ENCODE assay signal across 10 mouse cellular contexts in the genomic region with DNA sequence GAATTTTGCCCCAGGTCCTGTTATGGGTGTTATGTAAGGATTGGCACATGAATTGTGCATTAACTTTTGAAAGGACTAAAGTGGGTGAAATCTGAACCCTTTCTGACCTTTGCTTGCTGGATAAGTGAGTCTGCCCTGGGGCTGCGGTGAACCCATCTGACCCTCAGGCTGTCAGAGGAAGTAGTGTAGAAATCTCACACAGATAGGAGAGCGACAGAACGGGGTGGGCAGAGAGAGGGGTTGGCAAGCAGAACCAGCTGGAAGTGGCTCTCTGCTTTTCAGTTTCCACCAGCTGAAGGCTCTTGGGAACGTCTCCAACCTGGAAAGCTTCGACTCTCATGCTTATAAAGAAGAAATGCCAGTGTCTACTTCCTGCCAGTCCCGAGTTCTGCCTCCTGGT. TPM values are rescaled to one million over a fixed set of nuclear protein-coding genes. Genes with fewer than 3 reads are reported as not detected.
DNase-seq lines count a peak whose midpoint lies in the region; ATAC-seq and TF ChIP-seq lines count a peak whose summit lies in the region.
"Had no signal": no experiment of that assay in that cellular context is flagged by ENCODE, and none has a peak within 500 bp of the region (broad histone marks: within the 10 kb centered on the region; RNA-seq: fewer than 3 reads in every experiment).

No protein-coding gene starts in this region.

- no peak for TF ChIP-seq CTCF in kidney, adult 2 months (conservative IDR thresholded peaks at IDR 0.05; ENCODE audit: insufficient read depth, insufficient read length, low read depth, low read length)

- H3K4me3 ChIP-seq in kidney, adult 2 months (ENCODE audit: insufficient read depth, low read depth, low read length), result no peak overlapping the region
- H3K4me3 ChIP-seq in kidney, embryonic 16.5 days (ENCODE audit: low read length), result no peak overlapping the region
- H3K4me3 ChIP-seq: heart, embryonic 15.5 days had no signal

- 8% methylated on average over 6 of the region's 6 CpGs for WGBS in kidney, adult 2 months
- WGBS in kidney, embryonic 16.5 days, result 22% methylated on average over 6 of the region's 6 CpGs

- no peak for TF ChIP-seq POLR2A in kidney, adult 2 months (IDR thresholded peaks at IDR 0.05; ENCODE audit: low read depth, low read length)

- no peaks in the 10 kb centered on the region for H3K27me3 ChIP-seq in kidney, adult 2 months (replicated peaks; ENCODE audit: control insufficient read depth, insufficient read depth, low read length)
- H3K27me3 ChIP-seq in kidney, embryonic 16.5 days (ENCODE audit: insufficient read depth, low read length), result no peaks in the 10 kb centered on the region

- H3K36me3 ChIP-seq in kidney, adult 2 months (ENCODE audit: control insufficient read depth, insufficient read depth, low read length), result no peaks in the 10 kb centered on the region
- no peaks in the 10 kb centered on the region for H3K36me3 ChIP-seq in kidney, embryonic 16.5 days (ENCODE audit: insufficient read depth, low read length)
- H3K36me3 ChIP-seq: heart, embryonic 15.5 days had no signal

- peak; percentile 73 for DNase-seq in kidney, adult 2 months
- peak; percentile 70 for DNase-seq in brain, embryonic 18.5 days (ENCODE audit: low read depth, low spot score)
- no peak for DNase-seq in urinary bladder, postnatal 4 days (ENCODE audit: low spot score in 2 of 2)
- DNase-seq in urinary bladder, postnatal 10 days (ENCODE audit: low spot score), result no peak

- H3K9ac ChIP-seq in kidney, embryonic 16.5 days (replicated peaks; ENCODE audit: low read length), result no peak overlapping the region
- H3K9ac ChIP-seq: heart, embryonic 15.5 days; liver, embryonic 14.5 days had no signal

- H3K4me1 ChIP-seq in kidney, adult 2 months (ENCODE audit: control insufficient read depth, insufficient read depth, low read length), result 0 out of 2 replicates have a peak, but pooled peaks cover 4% of the 10 kb centered on the region
- no peaks in the 10 kb centered on the region for H3K4me1 ChIP-seq in kidney, embryonic 16.5 days (ENCODE audit: insufficient read depth, low read length)

- no peak overlapping the region for H3K27ac ChIP-seq in kidney, adult 2 months (ENCODE audit: insufficient read depth, low read depth, low read length)
- H3K27ac ChIP-seq in kidney, embryonic 16.5 days (ENCODE audit: low read length), result no peak overlapping the region
- H3K27ac ChIP-seq: heart, embryonic 15.5 days; liver, embryonic 14.5 days had no signal

- H3K9me3 ChIP-seq in kidney, embryonic 16.5 days (ENCODE audit: low read length), result no peaks in the 10 kb centered on the region
- H3K9me3 ChIP-seq: heart, embryonic 15.5 days had no signal

- no peak for ATAC-seq in kidney, embryonic 16.5 days (ENCODE audit: low FRiP score, low TSS enrichment)
- ATAC-seq in granulocyte monocyte progenitor cell, adult 5-6 weeks (replicated peaks; ENCODE audit: poor library complexity, severe bottlenecking), result peak; percentile 68
- ATAC-seq in megakaryocyte, adult 5-6 weeks (ENCODE audit: poor library complexity, severe bottlenecking), result peak; percentile 64

- H3K4me2 ChIP-seq in kidney, embryonic 16.5 days (replicated peaks; ENCODE audit: low read depth, low read length), result no peak overlapping the region
- H3K4me2 ChIP-seq: heart, embryonic 15.5 days had no signal

RNA-seq across cellular contexts. Expression of gene Il9, which starts 4.8 kb away (rescaled TPM):
- polyA plus RNA-seq in kidney, adult 2 months (2012; rRNA removed), result not detected in 2 replicates
- polyA plus RNA-seq in kidney, embryonic 16.5 days (2015; fragmentation: Nextera tagmentation; extraction: Ambion mirVana), result not detected in 2 replicates
- not detected in 2 replicates for total RNA-seq in granulocyte monocyte progenitor cell, adult 5-6 weeks (2014; fragmentation: Nextera tagmentation)
- total RNA-seq in granulocyte monocyte progenitor cell, adult 5-6 weeks (2017), result not detected in 2 replicates
- not detected in 2 replicates for total RNA-seq in megakaryocyte, adult 5-6 weeks (2015)
- not detected in 2 replicates for total RNA-seq in megakaryocyte, adult 5-6 weeks (2017)
- total RNA-seq: neutrophil, adult 5-6 weeks had no signal
- polyA plus RNA-seq: heart, embryonic 15.5 days; liver, embryonic 14.5 days had no signal

RNA-seq across cellular contexts. Expression of gene Slc25a48, which starts 39.1 kb away (rescaled TPM):
- 16.4 and 17.6 TPM in 2 replicates for polyA plus RNA-seq in kidney, adult 2 months (2012; rRNA removed)
- 0.45 and 0.60 TPM in 2 replicates for polyA plus RNA-seq in kidney, embryonic 16.5 days (2015; fragmentation: Nextera tagmentation; extraction: Ambion mirVana)
- not detected in 2 replicates for total RNA-seq in granulocyte monocyte progenitor cell, adult 5-6 weeks (2014; fragmentation: Nextera tagmentation)
- not detected in 2 replicates for total RNA-seq in granulocyte monocyte progenitor cell, adult 5-6 weeks (2017)
- not detected in 2 replicates for total RNA-seq in megakaryocyte, adult 5-6 weeks (2015)
- not detected in 2 replicates for total RNA-seq in megakaryocyte, adult 5-6 weeks (2017)

RNA-seq across cellular contexts. Expression of gene Fbxl21, which starts 45.0 kb away (rescaled TPM):
- polyA plus RNA-seq in kidney, adult 2 months (2012; rRNA removed), result 3.6 and 4.1 TPM in 2 replicates
- polyA plus RNA-seq in kidney, embryonic 16.5 days (2015; fragmentation: Nextera tagmentation; extraction: Ambion mirVana), result 2.0 and 2.8 TPM in 2 replicates
- total RNA-seq in granulocyte monocyte progenitor cell, adult 5-6 weeks (2014; fragmentation: Nextera tagmentation), result 1.3 TPM in 1 of 2 replicates, not detected in the other
- 0.22 and 0.57 TPM in 2 replicates for total RNA-seq in granulocyte monocyte progenitor cell, adult 5-6 weeks (2017)
- not detected in 2 replicates for total RNA-seq in megakaryocyte, adult 5-6 weeks (2015)
- total RNA-seq in megakaryocyte, adult 5-6 weeks (2017), result not detected in 2 replicates

RNA-seq across cellular contexts. Expression of gene Gm3045, which starts 50.9 kb away (rescaled TPM):
- polyA plus RNA-seq in kidney, adult 2 months (2012; rRNA removed), result not detected in 2 replicates
- not detected in 2 replicates for polyA plus RNA-seq in kidney, embryonic 16.5 days (2015; fragmentation: Nextera tagmentation; extraction: Ambion mirVana)
- not detected in 2 replicates for total RNA-seq in granulocyte monocyte progenitor cell, adult 5-6 weeks (2014; fragmentation: Nextera tagmentation)
- not detected in 2 replicates for total RNA-seq in granulocyte monocyte progenitor cell, adult 5-6 weeks (2017)
- not detected in 2 replicates for total RNA-seq in megakaryocyte, adult 5-6 weeks (2015)
- not detected in 2 replicates for total RNA-seq in megakaryocyte, adult 5-6 weeks (2017)
- total RNA-seq: neutrophil, adult 5-6 weeks had no signal
- polyA plus RNA-seq: heart, embryonic 15.5 days; liver, embryonic 14.5 days had no signal

Comparison
In these comparisons a context has a peak if more than half of its experiments do, and no peak if none do; other contexts are left out.
1. DNase-seq: peak in kidney, adult 2 months (single experiment) and brain, embryonic 18.5 days (single experiment); none in urinary bladder, postnatal 4 days (0 of 2) and urinary bladder, postnatal 10 days (single experiment).